Mouse (Mus musculus) c-Kit-positive CD71-positive TER-119-positive erythroid progenitor cells, embryonic 14.5 days (primary cell): ENCODE results near the gene Robo2.

Source experiments
- DNase-seq: peaks from one replicate; pipeline ENCODE4 v3.0.0-alpha.2; 2013; ENCODE audit warnings: low spot score

Gene Robo2

GRCm38 (mm10) chr16:74321666-74322371, 89.8 kb downstream of the Robo2 start:
- no peak for DNase-seq

DNA sequence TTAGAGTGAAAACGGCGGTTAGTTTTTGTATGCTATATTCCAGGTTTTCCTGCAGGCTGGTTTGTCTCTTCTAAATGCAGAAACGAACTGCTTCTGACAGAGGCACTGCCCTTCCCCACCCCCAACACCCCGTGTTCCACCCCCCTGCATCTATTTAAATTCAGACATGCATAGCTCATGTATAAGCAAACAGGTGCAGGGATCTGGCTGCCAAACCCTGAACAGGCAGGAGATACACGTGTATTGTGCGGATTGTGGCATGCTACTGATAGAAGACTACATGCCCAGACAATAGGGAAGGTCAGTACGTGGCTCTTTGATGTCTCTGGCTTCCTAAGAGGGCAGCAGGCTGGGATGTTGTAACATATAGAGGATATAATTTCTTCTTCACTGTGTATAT, 95.5 kb downstream of the Robo2 start:
- no peak for DNase-seq

GRCm38 (mm10) chr16:74313222-74313621, 98.4 kb downstream of the Robo2 start:
- no peak for DNase-seq

GRCm38 (mm10) chr16:74307543-74307887, 104.1 kb downstream of the Robo2 start:
- DNase-seq: no peak

GRCm38 (mm10) chr16:74306876-74307542, 104.6 kb downstream of the Robo2 start:
- DNase-seq: no peak

DNA sequence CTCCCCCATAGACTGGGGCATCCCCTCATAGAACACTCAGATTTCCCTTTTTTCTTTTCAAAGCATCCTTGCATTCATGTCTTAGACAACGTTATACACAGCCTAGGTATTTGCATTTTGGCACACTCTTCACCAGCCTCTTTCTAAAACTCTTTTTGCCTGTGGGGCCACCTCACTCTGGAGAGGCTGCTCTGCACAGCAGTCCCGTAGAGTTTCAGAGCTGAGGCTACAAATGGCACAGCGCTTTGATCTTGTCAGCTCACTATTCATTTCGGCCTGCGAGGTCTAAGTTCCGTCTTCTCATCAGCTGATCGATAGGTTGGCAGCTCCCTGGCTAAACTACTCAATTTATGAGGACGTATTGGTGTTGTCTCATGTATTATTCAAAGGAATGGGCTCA, 123.7 kb downstream of the Robo2 start:
- DNase-seq: no peak

DNA sequence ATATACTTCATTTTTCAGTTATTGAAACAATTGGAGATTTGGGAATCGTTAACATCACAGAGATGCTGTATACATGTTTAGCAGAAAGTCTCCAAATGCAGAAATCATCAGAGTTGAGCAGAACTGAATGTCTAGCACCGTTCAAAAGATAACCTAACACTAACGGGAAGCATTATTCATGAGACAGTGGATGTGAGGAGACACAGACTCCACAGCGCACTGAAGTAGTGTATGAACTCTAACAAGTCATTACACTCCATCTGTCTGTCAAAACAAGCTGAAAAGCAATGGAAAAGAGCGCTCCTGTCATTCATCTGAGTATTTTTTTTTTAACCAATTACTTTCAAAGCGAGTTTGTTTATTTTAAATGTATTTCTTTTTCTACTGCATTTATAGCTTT, 129.1 kb downstream of the Robo2 start:
- DNase-seq: no peak

DNA sequence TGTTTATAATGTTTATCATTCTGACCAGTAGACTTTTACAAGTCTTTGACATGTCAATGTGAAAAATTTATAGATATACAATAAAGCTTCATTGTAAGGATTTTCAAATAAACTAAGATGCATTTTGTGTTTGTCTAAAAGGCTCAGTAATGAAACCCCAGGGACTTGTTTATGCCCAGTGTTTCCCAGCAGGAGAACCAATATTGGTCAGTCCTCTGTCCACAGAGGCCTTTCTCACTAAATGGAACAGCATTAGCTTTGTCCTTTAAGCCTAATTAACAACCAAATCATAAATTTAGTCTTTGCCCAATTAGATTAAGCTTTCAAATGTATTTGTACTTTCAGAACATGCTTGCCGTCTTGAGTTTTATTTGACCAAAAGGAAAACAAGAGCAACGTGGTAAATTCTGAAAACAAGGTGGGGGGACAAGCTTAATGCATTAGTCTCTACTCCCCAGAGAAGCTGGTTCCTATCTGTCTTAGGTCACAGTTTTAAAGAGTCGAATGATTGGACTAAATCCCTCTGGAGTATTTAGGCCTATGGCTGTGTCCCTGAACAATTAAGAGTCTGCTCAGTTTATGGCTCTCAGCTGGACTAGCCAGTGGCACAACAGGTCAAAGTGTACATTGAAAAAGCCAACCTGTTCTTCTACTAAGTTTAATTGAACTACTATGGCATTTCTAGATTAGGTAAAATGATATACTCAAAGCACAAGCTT, 134.6 kb downstream of the Robo2 start:
- no peak for DNase-seq

DNA sequence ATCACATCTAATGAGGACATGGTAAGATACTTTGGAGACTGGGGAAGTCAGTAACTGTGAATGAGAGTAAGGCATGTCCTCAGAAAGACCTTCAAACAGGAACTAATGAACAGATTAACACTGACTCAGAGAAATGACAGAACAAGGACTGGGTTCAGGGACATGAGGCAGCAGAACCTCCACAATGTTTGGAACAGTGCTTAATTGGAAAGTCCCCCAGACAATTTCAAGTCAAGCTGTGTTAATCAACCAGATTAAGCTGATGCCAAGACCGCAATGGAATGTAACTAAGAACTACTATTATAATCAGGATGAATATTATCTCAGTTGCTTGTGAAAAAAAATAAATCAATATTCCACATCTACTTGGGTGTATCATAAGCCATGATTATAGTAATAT, 137.0 kb downstream of the Robo2 start:
- no peak for DNase-seq

DNA sequence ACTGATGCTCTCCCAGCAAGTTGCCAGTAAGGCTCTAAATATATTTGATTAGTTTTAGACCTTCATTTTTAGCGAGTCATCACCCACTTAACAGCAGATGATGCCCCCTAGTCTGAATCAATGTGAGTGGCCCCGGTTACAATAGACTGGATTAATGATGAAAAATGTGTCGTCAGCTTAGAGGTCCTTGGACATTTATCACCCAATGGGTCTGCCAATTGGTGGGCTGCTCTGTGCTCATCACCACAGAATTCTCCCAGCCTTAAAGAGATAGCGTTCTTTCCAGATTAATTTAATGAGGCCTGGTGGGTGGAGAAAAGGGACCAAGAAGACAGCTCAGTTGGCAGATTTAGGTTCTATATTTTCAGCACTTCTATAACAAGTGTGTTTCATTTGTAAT, 138.6 kb downstream of the Robo2 start:
- DNase-seq: no peak

DNA sequence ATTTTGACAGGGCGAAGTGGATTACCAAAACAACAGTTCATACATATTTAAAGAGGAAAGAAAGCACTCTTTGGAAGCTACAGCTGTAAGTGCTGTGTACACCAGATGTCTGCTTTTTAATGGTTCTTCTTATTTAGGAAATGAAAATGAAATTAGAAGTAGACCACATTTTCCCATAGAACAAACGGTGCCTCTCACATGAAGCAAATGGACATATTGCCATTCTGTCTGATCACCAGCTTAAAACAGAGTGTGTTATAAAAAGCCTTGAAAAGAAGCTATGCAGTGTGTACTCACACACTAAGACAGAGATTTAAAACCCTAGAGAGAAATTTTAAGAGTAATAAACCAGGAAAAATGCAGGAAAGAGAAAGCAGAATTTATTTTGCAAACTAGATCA, 153.4 kb downstream of the Robo2 start:
- no peak for DNase-seq

- no peak for DNase-seq
Measured at GRCm38 (mm10) chr16:74244452-74244851, 167.2 kb downstream of the Robo2 start.

DNA sequence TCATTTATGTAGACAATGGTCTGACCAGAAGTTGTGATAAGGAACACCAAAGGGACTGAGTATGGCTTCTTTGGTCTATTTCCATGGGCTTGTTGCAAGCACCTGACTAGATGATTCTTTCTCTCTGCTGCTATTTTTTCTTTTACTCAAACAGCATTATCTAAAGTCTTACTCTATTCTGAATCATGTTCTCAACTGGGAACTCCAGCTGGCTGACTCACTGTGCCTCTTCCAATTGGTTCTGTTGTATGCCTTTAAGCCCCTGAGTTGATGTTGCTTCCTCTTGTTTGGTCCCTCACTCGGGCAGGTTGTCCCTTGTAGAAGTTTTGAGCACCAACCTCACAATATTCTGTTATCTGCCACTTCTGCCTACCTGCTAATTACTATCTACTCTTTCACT, 170.1 kb downstream of the Robo2 start:
- DNase-seq: no peak

- no peak for DNase-seq
Measured at GRCm38 (mm10) chr16:74237411-74237930, 174.2 kb downstream of the Robo2 start.

DNA sequence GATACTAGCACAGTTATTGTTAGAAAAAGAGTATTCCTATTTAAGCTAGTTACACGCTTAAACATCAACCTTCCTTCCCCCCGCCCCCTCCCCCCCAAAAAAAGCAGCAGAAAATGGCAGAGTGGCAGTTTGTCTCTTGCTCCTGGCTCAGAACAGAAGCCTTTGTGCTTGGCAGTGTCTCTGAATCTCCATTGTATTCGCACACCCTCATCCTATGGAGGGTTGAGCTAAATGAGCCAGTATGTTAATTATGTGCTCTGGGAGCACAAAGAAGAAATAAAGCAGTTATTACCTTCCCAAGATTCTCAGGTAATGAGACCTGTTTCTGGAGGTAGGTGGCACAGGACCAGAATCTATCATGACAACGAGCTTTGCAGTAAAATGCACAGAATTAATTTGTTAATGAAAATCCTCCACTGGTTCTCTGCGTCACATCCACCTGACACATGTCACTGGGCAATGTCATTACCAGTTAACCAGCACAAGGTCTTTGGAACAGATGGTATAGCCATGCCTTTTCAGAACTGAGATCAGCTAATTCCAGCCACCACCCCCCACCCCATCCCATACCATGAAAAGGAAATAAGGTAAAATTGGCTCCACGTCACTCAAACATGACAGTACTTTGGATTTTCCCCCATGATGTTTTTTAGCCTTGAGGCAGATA, 177.1 kb downstream of the Robo2 start:
- no peak for DNase-seq

DNA sequence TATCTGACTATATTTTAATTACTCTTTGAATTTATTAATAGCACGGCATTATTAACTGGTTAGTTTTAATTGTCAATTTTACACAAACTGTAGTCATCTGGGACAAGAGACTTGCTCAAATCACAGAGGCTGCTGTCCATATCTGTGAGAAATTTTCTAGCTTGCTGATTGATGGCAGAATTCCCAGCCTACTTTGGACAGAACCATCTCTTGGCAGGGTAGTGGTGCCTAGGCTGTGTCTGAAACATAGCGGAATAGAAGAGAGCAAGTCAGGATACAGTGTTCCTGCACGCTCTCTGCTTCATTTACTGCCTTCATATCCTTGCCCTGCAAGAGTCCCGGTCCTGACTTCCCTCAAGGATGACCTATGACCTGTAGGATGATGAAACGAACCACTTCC, 178.0 kb downstream of the Robo2 start:
- no peak for DNase-seq

DNA sequence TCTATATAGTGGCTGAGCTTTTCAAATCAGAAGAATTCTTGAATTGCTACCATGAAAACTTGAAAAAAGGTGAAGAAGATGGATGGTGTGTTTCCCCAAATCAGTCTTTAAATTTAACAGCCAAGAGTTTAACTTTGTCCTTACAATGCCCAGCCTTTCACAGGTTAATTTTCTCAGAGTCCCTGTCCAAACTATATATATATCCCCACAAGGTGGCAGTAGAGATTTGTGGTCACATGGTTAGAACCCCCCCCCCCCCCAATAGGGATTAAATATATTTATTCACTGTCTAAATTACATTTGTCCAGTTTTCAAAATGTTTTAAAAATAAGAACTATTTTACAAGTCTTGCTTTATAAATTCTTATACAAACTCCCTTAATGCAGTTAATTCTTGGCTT, 184.3 kb downstream of the Robo2 start:
- DNase-seq: no peak

- no peak for DNase-seq
Measured at GRCm38 (mm10) chr16:74225423-74226272, 186.0 kb downstream of the Robo2 start.

GRCm38 (mm10) chr16:74222501-74222900, 189.1 kb downstream of the Robo2 start:
- no peak for DNase-seq

DNA sequence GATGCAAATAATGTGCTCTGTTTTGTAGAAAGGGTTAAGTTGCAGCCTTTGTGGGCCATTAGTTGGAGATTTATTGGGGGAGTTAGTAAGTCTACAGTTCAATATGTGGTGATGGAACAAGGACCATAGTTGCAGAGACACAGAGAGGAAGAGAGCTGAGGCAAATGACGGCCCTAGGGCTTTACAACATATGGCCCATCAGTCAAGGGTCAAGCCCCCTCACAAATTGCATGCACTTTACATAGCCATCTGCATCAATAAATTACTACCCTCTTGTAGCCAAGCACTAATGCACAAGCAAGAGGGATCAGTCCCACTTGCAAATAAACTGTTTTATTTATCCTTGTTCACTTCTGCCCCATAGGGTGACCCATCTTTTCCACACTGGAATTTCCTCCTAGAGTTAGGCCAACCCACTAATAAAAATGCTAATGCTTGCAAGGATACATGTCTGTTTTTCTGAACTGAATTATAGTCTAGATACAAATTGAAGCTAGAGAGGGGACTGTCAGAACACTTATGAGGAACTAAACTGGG, 194.7 kb downstream of the Robo2 start:
- no peak for DNase-seq

DNA sequence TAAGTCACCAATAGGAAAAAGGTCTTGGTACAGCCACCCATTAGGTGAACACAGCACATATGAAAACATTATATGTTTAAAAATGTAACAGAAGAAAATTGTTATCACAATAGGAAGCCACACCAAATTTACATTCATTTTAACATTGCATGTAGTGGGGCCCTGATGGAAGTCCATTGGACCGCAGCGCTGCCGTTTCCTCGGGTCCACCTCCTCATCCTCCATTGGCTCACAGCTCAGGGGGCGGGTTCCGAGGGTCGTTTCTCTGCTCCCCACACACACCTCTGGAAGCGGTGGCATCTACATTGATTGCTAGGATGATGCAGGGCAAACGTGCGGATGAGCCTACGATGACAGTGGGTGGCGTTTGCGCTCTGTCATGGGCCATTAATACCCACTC, 195.8 kb downstream of the Robo2 start:
- DNase-seq: no peak
